Mouse (Mus musculus): ENCODE results near the gene Igbp1. TPM values are rescaled to one million over a fixed set of nuclear protein-coding genes. Genes with fewer than 3 reads are reported as not detected.

Gene Igbp1
- polyA plus RNA-seq (2015; fragmentation: Nextera tagmentation; extraction: Ambion mirVana), result 17.8 and 19.2 TPM in 2 replicates

DNA sequence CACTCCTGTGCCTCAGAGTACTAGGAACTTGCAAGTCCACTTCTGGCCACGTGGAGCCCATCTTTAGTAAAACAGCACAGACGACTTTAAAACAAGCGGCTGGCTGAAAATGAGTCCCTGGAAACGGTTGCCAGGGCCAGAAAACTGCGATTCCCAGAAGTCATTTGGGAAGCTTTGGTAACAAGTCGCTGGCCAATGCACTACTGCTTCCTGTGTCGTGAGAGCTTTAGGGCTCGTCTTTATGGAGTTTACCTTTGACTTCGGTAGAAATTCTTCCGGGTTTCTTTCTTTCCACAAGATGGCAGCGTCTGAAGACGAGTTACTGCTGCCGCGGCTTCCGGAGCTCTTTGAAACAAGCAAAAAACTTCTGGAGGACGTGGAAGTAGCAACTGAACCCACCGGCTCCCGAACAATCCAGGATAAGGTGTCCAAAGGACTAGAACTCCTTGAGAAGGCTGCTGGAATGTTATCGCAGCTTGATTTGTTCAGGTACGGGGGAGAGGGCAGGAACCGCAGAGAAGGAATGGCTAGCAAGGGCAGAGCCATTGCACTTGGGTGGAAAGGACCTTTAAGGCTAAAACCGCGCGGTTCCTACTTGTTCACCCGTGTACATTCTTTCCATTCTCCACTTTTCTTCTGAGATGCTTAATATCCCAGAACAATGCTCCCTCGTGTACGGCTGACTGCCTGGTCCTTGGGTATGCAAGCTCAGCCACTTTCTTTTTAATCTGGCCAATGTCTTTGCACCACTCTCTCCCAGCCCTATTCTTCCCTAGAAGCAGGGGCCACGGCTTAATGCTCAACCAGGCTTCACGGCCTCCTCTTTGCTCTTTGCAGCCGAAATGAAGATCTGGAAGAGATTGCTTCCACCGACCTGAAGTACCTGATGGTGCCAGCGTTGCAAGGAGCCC is at the start of gene Igbp1:
TSS of gene Igbp1 (plus strand) at position 224 of the 911 bp plus-strand sequence.
- peak; percentile 30; the same call in 1 of the 2 replicates for TF ChIP-seq CTCF (IDR thresholded peaks at IDR 0.05; ENCODE audit: low read depth)
- no peak for TF ChIP-seq EP300 (IDR thresholded peaks at IDR 0.05; ENCODE audit: low read depth)
- 17% methylated on average over 32 of the region's 32 CpGs for WGBS (ENCODE audit: insufficient replicate concordance)

DNA sequence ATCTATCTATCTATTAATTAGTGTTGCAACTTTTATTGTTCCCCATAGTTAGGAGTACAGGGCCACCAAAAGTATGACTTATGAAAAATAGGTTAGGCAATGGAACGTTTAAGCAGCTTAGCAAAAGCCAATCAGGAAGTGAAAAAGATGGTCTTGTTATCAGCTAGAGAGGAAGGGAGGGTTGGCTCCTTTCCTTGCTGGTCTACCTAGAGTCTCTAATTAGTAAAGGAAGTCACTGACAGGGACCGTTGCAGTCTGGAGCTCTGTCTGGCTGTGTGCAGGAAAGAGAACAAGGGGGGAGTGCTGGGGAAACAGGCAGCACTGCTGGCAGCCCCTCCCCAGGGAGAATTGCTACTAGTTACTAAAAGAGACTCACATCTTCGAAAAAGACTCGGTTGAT is 26.0 kb upstream of the Igbp1 start:
- no peaks in the 10 kb centered on the region for H3K4me1 ChIP-seq (ENCODE audit: insufficient read depth)
- H3K9me3 ChIP-seq (ENCODE audit: low read length), result no peaks in the 10 kb centered on the region
- ATAC-seq, result no peak
- no peak overlapping the region for H3K4me3 ChIP-seq (ENCODE audit: low read depth, low read length)
- DNase-seq, result no peak
- TF ChIP-seq EP300 (IDR thresholded peaks at IDR 0.05; ENCODE audit: low read depth), result no peak
- no peak overlapping the region for H3K4me2 ChIP-seq (ENCODE audit: low read depth, low read length)
- 46% methylated on average over 4 of the region's 4 CpGs for WGBS (ENCODE audit: insufficient replicate concordance)
- H3K27ac ChIP-seq (ENCODE audit: low read depth), result no peak overlapping the region
- H3K27me3 ChIP-seq (ENCODE audit: insufficient read depth, low read length), result 0 out of 2 replicates have a peak, but pooled peaks cover 3% of the 10 kb centered on the region
- no peaks in the 10 kb centered on the region for H3K36me3 ChIP-seq (replicated peaks; ENCODE audit: insufficient read depth, low read length)
- no peak overlapping the region for H3K9ac ChIP-seq (replicated peaks)

More for the DNA sequence above, at the start of gene Igbp1:
- Histone ChIP-seq H3K9ac (replicated peaks) (peak within 1 kb of the TSS; percentile 77), H3K36me3 (replicated peaks; ENCODE audit: insufficient read depth, low read length) (no peaks in the 10 kb centered on the region), H3K27ac (ENCODE audit: low read depth) (peak within 1 kb of the TSS; percentile 86), H3K4me2 (ENCODE audit: low read depth, low read length) (peak within 1 kb of the TSS; percentile 70), H3K4me3 (ENCODE audit: low read depth, low read length) (peak within 1 kb of the TSS; percentile 67), H3K27me3 (ENCODE audit: insufficient read depth, low read length) (peaks cover 2% of the 10 kb centered on the region; the same call in 1 of the 2 replicates), H3K4me1 (ENCODE audit: insufficient read depth) (no peaks in the 10 kb centered on the region), H3K9me3 (ENCODE audit: low read length) (no peaks in the 10 kb centered on the region)
- ATAC-seq (peak; percentile 97), DNase-seq (peak; percentile 73)

DNA sequence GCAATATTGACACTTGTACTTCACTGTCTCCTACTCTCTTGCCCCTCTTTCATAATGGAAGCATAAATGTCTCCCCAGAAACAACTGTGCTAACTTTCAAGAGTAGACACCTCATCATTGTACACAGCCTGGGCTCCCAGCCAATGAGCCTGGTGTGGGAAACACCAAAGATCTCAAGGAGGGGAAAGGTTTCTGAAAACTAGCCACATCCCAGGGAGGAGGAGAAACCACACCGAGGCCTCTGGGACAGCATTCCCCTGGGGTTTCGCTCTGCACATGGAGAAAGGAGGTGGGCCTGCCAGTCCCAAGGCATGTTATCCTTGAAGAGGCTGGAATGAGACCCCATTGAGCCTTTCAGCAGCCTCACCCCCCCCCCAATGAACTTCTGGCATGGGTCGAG is 24.0 kb upstream of the Igbp1 start:
- ATAC-seq, result no peak

DNA sequence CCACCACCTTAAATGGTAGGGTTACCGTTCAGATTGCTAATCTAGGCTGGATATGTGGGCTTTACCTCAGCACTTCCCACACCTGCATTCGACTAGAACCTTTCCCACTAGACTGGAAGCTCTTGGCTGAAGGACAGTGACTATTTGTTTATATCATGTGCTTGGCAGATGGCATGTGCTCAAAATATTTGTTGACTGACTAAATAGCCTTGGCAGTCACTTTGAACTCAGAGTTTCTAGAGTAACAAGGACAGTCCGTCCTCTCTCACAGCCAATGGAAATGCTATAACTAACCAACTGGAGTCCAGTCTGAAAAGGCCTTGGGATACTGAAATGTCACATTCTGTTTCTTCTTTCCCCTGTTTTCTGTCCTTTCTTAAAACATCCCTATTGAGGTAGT is 22.6 kb upstream of the Igbp1 start:
- no peak overlapping the region for H3K27ac ChIP-seq (ENCODE audit: low read depth)
- ATAC-seq, result peak; percentile 83
- H3K4me1 ChIP-seq (ENCODE audit: insufficient read depth), result no peaks in the 10 kb centered on the region
- H3K4me3 ChIP-seq (ENCODE audit: low read depth, low read length), result no peak overlapping the region
- no peak for DNase-seq
- H3K9ac ChIP-seq (replicated peaks), result no peak overlapping the region
- TF ChIP-seq CTCF (IDR thresholded peaks at IDR 0.05; ENCODE audit: low read depth), result no peak
- no peak for TF ChIP-seq EP300 (IDR thresholded peaks at IDR 0.05; ENCODE audit: low read depth)
- no peaks in the 10 kb centered on the region for H3K9me3 ChIP-seq (ENCODE audit: low read length)
- H3K4me2 ChIP-seq (ENCODE audit: low read depth, low read length), result no peak overlapping the region
- no peaks in the 10 kb centered on the region for H3K36me3 ChIP-seq (replicated peaks; ENCODE audit: insufficient read depth, low read length)
- H3K27me3 ChIP-seq (ENCODE audit: insufficient read depth, low read length), result peaks cover 3% of the 10 kb centered on the region; the same call in 1 of the 2 replicates
- 70% methylated on average over 3 of the region's 3 CpGs for WGBS (ENCODE audit: insufficient replicate concordance)

More for the DNA sequence above, 24.0 kb upstream of the Igbp1 start:
- no peak overlapping the region for H3K27ac ChIP-seq (ENCODE audit: low read depth)
- 0 out of 2 replicates have a peak, but pooled peaks cover 3% of the 10 kb centered on the region for H3K27me3 ChIP-seq (ENCODE audit: insufficient read depth, low read length)
- no peaks in the 10 kb centered on the region for H3K4me1 ChIP-seq (ENCODE audit: insufficient read depth)
- H3K9ac ChIP-seq (replicated peaks), result no peak overlapping the region
- H3K4me2 ChIP-seq (ENCODE audit: low read depth, low read length), result no peak overlapping the region
- H3K9me3 ChIP-seq (ENCODE audit: low read length), result no peaks in the 10 kb centered on the region
- 74% methylated on average over 3 of the region's 3 CpGs for WGBS (ENCODE audit: insufficient replicate concordance)
- no peak overlapping the region for H3K4me3 ChIP-seq (ENCODE audit: low read depth, low read length)
- DNase-seq, result no peak
- no peaks in the 10 kb centered on the region for H3K36me3 ChIP-seq (replicated peaks; ENCODE audit: insufficient read depth, low read length)
- TF ChIP-seq CTCF (IDR thresholded peaks at IDR 0.05; ENCODE audit: low read depth) (no peak), EP300 (IDR thresholded peaks at IDR 0.05; ENCODE audit: low read depth) (no peak)

DNA sequence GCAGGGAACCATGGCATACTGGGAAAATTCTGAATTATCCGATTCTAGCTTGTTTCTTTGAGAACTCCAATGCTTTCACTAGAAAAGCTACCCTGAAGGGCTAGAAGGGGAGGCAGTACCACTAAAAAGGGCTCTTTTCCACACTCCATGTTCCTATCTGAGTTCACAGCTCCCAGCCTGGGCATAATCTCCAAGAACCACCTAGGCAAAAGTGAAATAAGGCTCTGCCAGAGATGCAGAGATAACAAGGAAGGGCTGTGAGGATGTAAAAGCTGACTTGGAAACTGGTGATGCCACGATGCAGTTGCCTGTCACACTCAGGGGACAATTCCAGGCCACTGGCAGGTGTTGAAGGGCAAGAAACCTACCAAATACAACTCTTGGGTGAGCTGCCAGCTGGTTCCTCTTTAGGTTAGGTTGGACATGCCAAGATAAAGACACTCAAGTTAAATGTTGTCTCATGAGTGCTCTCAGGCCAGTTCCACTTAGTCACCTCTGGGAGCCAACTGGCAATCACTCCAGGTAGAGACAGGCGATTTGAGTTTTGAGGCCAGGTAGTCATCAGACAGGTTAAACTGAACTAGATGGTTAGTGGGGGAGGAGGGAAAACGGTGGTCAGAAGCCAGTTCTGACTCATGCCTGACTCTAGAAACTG is 18.4 kb upstream of the Igbp1 start:
- H3K4me1 ChIP-seq (ENCODE audit: insufficient read depth), result no peaks in the 10 kb centered on the region
- ATAC-seq (no peak), DNase-seq (no peak)
- no peak for TF ChIP-seq CTCF (IDR thresholded peaks at IDR 0.05; ENCODE audit: low read depth)
- TF ChIP-seq EP300 (IDR thresholded peaks at IDR 0.05; ENCODE audit: low read depth), result no peak
- no peaks in the 10 kb centered on the region for H3K9me3 ChIP-seq (ENCODE audit: low read length)
- 64% methylated on average over 4 of the region's 4 CpGs for WGBS (ENCODE audit: insufficient replicate concordance)
- no peak overlapping the region for H3K4me2 ChIP-seq (ENCODE audit: low read depth, low read length)
- H3K4me3 ChIP-seq (ENCODE audit: low read depth, low read length), result no peak overlapping the region
- H3K27ac ChIP-seq (ENCODE audit: low read depth), result no peak overlapping the region
- no peak overlapping the region for H3K9ac ChIP-seq (replicated peaks)
- no peaks in the 10 kb centered on the region for H3K36me3 ChIP-seq (replicated peaks; ENCODE audit: insufficient read depth, low read length)
- H3K27me3 ChIP-seq (ENCODE audit: insufficient read depth, low read length), result no peaks in the 10 kb centered on the region; the same call in 1 of the 2 replicates

DNA sequence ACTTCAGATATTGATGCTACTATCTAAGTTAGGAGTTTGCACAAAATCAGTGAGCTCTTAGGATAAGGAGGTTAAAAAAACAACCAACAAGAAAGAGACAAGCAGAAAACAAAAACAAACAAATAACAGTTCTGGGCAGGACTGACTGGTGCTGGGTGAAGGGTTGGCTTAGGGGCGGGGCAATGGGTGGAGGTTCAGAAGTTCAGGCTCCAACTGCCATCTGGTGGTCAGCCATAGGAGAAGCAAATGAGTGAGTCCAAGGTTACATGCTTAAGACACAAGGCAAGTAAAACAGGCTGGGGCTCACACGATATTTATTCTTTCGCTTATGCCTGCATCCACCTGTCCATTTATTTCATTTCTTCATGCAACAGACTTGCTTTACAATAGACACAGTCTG is 13.8 kb upstream of the Igbp1 start:
- WGBS (ENCODE audit: insufficient replicate concordance), result 28% methylated on average over 3 of the region's 3 CpGs
- TF ChIP-seq EP300 (IDR thresholded peaks at IDR 0.05; ENCODE audit: low read depth) (no peak), CTCF (IDR thresholded peaks at IDR 0.05; ENCODE audit: low read depth) (peak; percentile 72)

More for the DNA sequence above, 13.8 kb upstream of the Igbp1 start:
- H3K4me3 ChIP-seq (ENCODE audit: low read depth, low read length), result no peak overlapping the region
- DNase-seq (peak; percentile 70), ATAC-seq (peak; percentile 67; the same call in 1 of the 2 replicates)
- no peaks in the 10 kb centered on the region for H3K36me3 ChIP-seq (replicated peaks; ENCODE audit: insufficient read depth, low read length)
- no peak overlapping the region for H3K4me2 ChIP-seq (ENCODE audit: low read depth, low read length)
- no peaks in the 10 kb centered on the region for H3K4me1 ChIP-seq (ENCODE audit: insufficient read depth)
- no peaks in the 10 kb centered on the region; the same call in 1 of the 2 replicates for H3K27me3 ChIP-seq (ENCODE audit: insufficient read depth, low read length)
- H3K9me3 ChIP-seq (ENCODE audit: low read length), result no peaks in the 10 kb centered on the region
- H3K9ac ChIP-seq (replicated peaks), result no peak overlapping the region
- no peak overlapping the region for H3K27ac ChIP-seq (ENCODE audit: low read depth)
